Mouse (Mus musculus) telencephalon, adult 2 months (tissue): ENCODE results near the gene Nsf.

Source experiments
- DNase-seq: peaks from one replicate; pipeline ENCODE4 v3.0.0-alpha.2; 2011; ENCODE audit warnings: low read depth, low spot score

The Nsf gene

GRCm38 (mm10) chr11:103772505-103773386, 181.1 kb downstream of the Nsf start:
- DNase-seq: no peak
